Mouse (Mus musculus) left cerebral cortex, postnatal 14 days (tissue): Measurements from ENCODE around the gene Tmem184b. TPM values are rescaled to one million over a fixed set of nuclear protein-coding genes. Genes with fewer than 3 reads are reported as not detected.
A peak's percentile ranks its signal among the peaks of the same experiment; 100 is the strongest.

ENCODE experiments used
- DNase-seq, 2 experiments: peaks; one replicate each; pipeline ENCODE4 v3.0.0; 2021 to 2022; ENCODE audit warnings: low spot score in 2 of 2, mixed read lengths in 1 of 2
- intact Hi-C: fragments of 180-260 bp; cut with DNase I; formaldehyde crosslinking; loops from one replicate; pipeline ENCODE4 v1.15.1; 2025
- total RNA-seq, 2 experiments: library from RNA; stranded (reverse); gene quantifications; 2 replicates each; pipeline ENCODE4 v1.2.3; 2021

The Tmem184b gene
- total RNA-seq, 2 experiments from 2014 or later = 56.2 to 56.8 TPM

GRCm38 (mm10) chr15:79404277-79404676, 908 bp upstream of the Tmem184b start:
- DNase-seq = no peak
- intact Hi-C loops = loop anchor here (5.0 kb wide), 2 partner anchors 38 to 63 kb away; no protein-coding TSS in a partner anchor

- no peak for DNase-seq
- intact Hi-C loops = loop anchor here (5.0 kb wide), 2 partner anchors 39 to 64 kb away; no protein-coding TSS in a partner anchor
Observed at GRCm38 (mm10) chr15:79403763-79404210, 418 bp upstream of the Tmem184b start.

GRCm38 (mm10) chr15:79402176-79402575, 1.2 kb downstream of the Tmem184b start:
- peak in 1 of 2 experiments; percentile 51 for DNase-seq
- intact Hi-C loops = loop anchor here (5.0 kb wide), 2 partner anchors 40 to 65 kb away; no protein-coding TSS in a partner anchor

GRCm38 (mm10) chr15:79400975-79401365, 2.4 kb downstream of the Tmem184b start:
- intact Hi-C loops = loop anchor here (5.0 kb wide), 2 partner anchors 41 to 66 kb away; no protein-coding TSS in a partner anchor
- DNase-seq = no peak

- intact Hi-C loops = loop anchor here (5.0 kb wide), 2 partner anchors 42 to 67 kb away; no protein-coding TSS in a partner anchor
Observed at GRCm38 (mm10) chr15:79400134-79400974, 3.0 kb downstream of the Tmem184b start.

GRCm38 (mm10) chr15:79399231-79400052, 3.9 kb downstream of the Tmem184b start:
- DNase-seq = no peak
- intact Hi-C loops = loop anchor here (5.0 kb wide), 2 partner anchors 43 to 68 kb away; no protein-coding TSS in a partner anchor

More at GRCm38 (mm10) chr15:79400134-79400974, 3.0 kb downstream of the Tmem184b start:
- no peak for DNase-seq

GRCm38 (mm10) chr15:79396736-79397135, 6.6 kb downstream of the Tmem184b start:
- no peak for DNase-seq
- intact Hi-C loops = no loop called here

- no peak for DNase-seq
- intact Hi-C loops = no loop called here
Observed at GRCm38 (mm10) chr15:79395281-79395680, 8.1 kb downstream of the Tmem184b start.

GRCm38 (mm10) chr15:79394842-79395241, 8.5 kb downstream of the Tmem184b start:
- peak in 1 of 2 experiments; percentile 44 for DNase-seq
- intact Hi-C loops = no loop called here

GRCm38 (mm10) chr15:79393101-79393500, 10.3 kb downstream of the Tmem184b start:
- intact Hi-C loops = no loop called here
- no peak for DNase-seq

GRCm38 (mm10) chr15:79392527-79392926, 10.8 kb downstream of the Tmem184b start:
- DNase-seq = no peak
- intact Hi-C loops = no loop called here

- DNase-seq = peak; percentile 34 to 56
- intact Hi-C loops = no loop called here
Observed at GRCm38 (mm10) chr15:79391447-79392093, 11.8 kb downstream of the Tmem184b start.

GRCm38 (mm10) chr15:79390434-79390833, 12.9 kb downstream of the Tmem184b start:
- intact Hi-C loops = no loop called here
- DNase-seq = no peak

GRCm38 (mm10) chr15:79388171-79388570, 15.2 kb downstream of the Tmem184b start:
- DNase-seq = no peak
- intact Hi-C loops = no loop called here

GRCm38 (mm10) chr15:79387611-79388010, 15.8 kb downstream of the Tmem184b start:
- no peak for DNase-seq
- intact Hi-C loops = no loop called here

- intact Hi-C loops = no loop called here
- DNase-seq = no peak
Observed at GRCm38 (mm10) chr15:79387081-79387480, 16.3 kb downstream of the Tmem184b start.

GRCm38 (mm10) chr15:79381644-79382043, 21.7 kb downstream of the Tmem184b start:
- DNase-seq = no peak
- intact Hi-C loops = no loop called here

GRCm38 (mm10) chr15:79380468-79381444, 22.6 kb downstream of the Tmem184b start:
- intact Hi-C loops = no loop called here
- DNase-seq = peak; percentile 68 to 79
